Mouse (Mus musculus): ENCODE results near the gene Grap2. TPM values are rescaled to one million over a fixed set of nuclear protein-coding genes. Genes with fewer than 3 reads are reported as not detected.

Gene Grap2
- polyA plus RNA-seq, 1 experiment from 2014 or later = 0.41 TPM

GRCm38 (mm10) chr15:80660963-80661362, 88.6 kb downstream of the Grap2 start:
- WGBS = 62% methylated on average over 4 of the region's 4 CpGs
- H3K4me2 ChIP-seq = no peak overlapping the region

GRCm38 (mm10) chr15:80664444-80664843, 92.0 kb downstream of the Grap2 start:
- H3K9me3 ChIP-seq = 0 out of 2 replicates have a peak, but pooled peaks cover 3% of the 10 kb centered on the region
- 88% methylated on average over 4 of the region's 4 CpGs for WGBS
- no peak overlapping the region for H3K4me2 ChIP-seq
- no peak for ATAC-seq (replicated peaks)
- no peak overlapping the region for H3K4me3 ChIP-seq
- H3K27ac ChIP-seq = no peak overlapping the region
- peaks cover under 1% of the 10 kb centered on the region; the same call in 1 of the 2 replicates for H3K4me1 ChIP-seq
- no peaks in the 10 kb centered on the region for H3K27me3 ChIP-seq (replicated peaks)
- H3K9ac ChIP-seq = no peak overlapping the region
- H3K36me3 ChIP-seq (replicated peaks) = no peaks in the 10 kb centered on the region

More at GRCm38 (mm10) chr15:80660963-80661362, 88.6 kb downstream of the Grap2 start:
- peaks cover 11% of the 10 kb centered on the region for H3K4me1 ChIP-seq
- H3K27ac ChIP-seq = no peak overlapping the region
- no peak overlapping the region for H3K4me3 ChIP-seq
- no peak overlapping the region for H3K9ac ChIP-seq
- no peaks in the 10 kb centered on the region for H3K36me3 ChIP-seq (replicated peaks)
- H3K9me3 ChIP-seq = no peaks in the 10 kb centered on the region
- H3K27me3 ChIP-seq (replicated peaks) = no peaks in the 10 kb centered on the region
- ATAC-seq (replicated peaks) = no peak

- peak; percentile 39; the same call in 1 of the 2 replicates for ATAC-seq (replicated peaks)
- 0 out of 2 replicates have a peak, but pooled peaks cover 3% of the 10 kb centered on the region for H3K9me3 ChIP-seq
Measured at GRCm38 (mm10) chr15:80671295-80672252, 99.2 kb downstream of the Grap2 start, which contains the start of gene Fam83f. Gene Fam83f, plus strand, starts transcription at chr15:80671847.

GRCm38 (mm10) chr15:80672810-80673209, 100.4 kb downstream of the Grap2 start:
- no peak overlapping the region for H3K27ac ChIP-seq
- no peak overlapping the region for H3K4me3 ChIP-seq
- no peaks in the 10 kb centered on the region for H3K9me3 ChIP-seq
- peaks cover 17% of the 10 kb centered on the region for H3K4me1 ChIP-seq
- H3K9ac ChIP-seq = no peak overlapping the region
- H3K27me3 ChIP-seq (replicated peaks) = peaks cover 20% of the 10 kb centered on the region
- no peaks in the 10 kb centered on the region for H3K36me3 ChIP-seq (replicated peaks)
- no peak overlapping the region for H3K4me2 ChIP-seq
- no peak for ATAC-seq (replicated peaks)
- WGBS = 66% methylated on average over 2 of the region's 2 CpGs

More at GRCm38 (mm10) chr15:80671295-80672252, 99.2 kb downstream of the Grap2 start, which contains the start of gene Fam83f:
- Histone ChIP-seq H3K27ac (peak within 1 kb of the TSS; percentile 2; the same call in 1 of the 2 replicates), H3K4me2 (peak within 1 kb of the TSS; percentile 65), H3K27me3 (replicated peaks) (peaks cover 20% of the 10 kb centered on the region), H3K4me3 (peak within 1 kb of the TSS; percentile 36), H3K4me1 (peaks cover 14% of the 10 kb centered on the region), H3K36me3 (replicated peaks) (no peaks in the 10 kb centered on the region), H3K9ac (peak within 1 kb of the TSS; percentile 18; the same call in 1 of the 2 replicates)
- WGBS = 5% methylated on average over 79 of the region's 85 CpGs

- Histone ChIP-seq H3K4me3 (no peak overlapping the region), H3K27ac (no peak overlapping the region), H3K9me3 (no peaks in the 10 kb centered on the region), H3K36me3 (replicated peaks) (no peaks in the 10 kb centered on the region), H3K27me3 (replicated peaks) (peaks cover 20% of the 10 kb centered on the region), H3K4me1 (peaks cover 20% of the 10 kb centered on the region), H3K9ac (no peak overlapping the region), H3K4me2 (no peak overlapping the region)
- 68% methylated on average over 4 of the region's 4 CpGs for WGBS
- no peak for ATAC-seq (replicated peaks)
Measured at GRCm38 (mm10) chr15:80673337-80674095, 101.1 kb downstream of the Grap2 start.

- H3K4me2 ChIP-seq = no peak overlapping the region
- WGBS = 86% methylated on average over 6 of the region's 6 CpGs
- peaks cover 20% of the 10 kb centered on the region for H3K27me3 ChIP-seq (replicated peaks)
- H3K27ac ChIP-seq = no peak overlapping the region
- no peak overlapping the region for H3K4me3 ChIP-seq
- H3K36me3 ChIP-seq (replicated peaks) = no peaks in the 10 kb centered on the region
- peaks cover 25% of the 10 kb centered on the region for H3K4me1 ChIP-seq
- no peak for ATAC-seq (replicated peaks)
- no peaks in the 10 kb centered on the region for H3K9me3 ChIP-seq
- no peak overlapping the region for H3K9ac ChIP-seq
Measured at GRCm38 (mm10) chr15:80674700-80675099, 102.3 kb downstream of the Grap2 start.

GRCm38 (mm10) chr15:80679515-80680215, 107.3 kb downstream of the Grap2 start:
- H3K9ac ChIP-seq = no peak overlapping the region
- peak; percentile 30; the same call in 1 of the 2 replicates for ATAC-seq (replicated peaks)
- H3K9me3 ChIP-seq = no peaks in the 10 kb centered on the region
- H3K27me3 ChIP-seq (replicated peaks) = no peaks in the 10 kb centered on the region
- H3K4me2 ChIP-seq = no peak overlapping the region
- H3K36me3 ChIP-seq (replicated peaks) = no peaks in the 10 kb centered on the region
- peak overlapping the region; percentile 22; the same call in 1 of the 2 replicates for H3K27ac ChIP-seq
- H3K4me3 ChIP-seq = no peak overlapping the region
- 40% methylated on average over 8 of the region's 8 CpGs for WGBS
- H3K4me1 ChIP-seq = peaks cover 34% of the 10 kb centered on the region

GRCm38 (mm10) chr15:80680347-80681030, 108.1 kb downstream of the Grap2 start:
- H3K36me3 ChIP-seq (replicated peaks) = no peaks in the 10 kb centered on the region
- no peaks in the 10 kb centered on the region for H3K9me3 ChIP-seq
- H3K4me1 ChIP-seq = peaks cover 42% of the 10 kb centered on the region
- H3K27me3 ChIP-seq (replicated peaks) = no peaks in the 10 kb centered on the region
- H3K9ac ChIP-seq = no peak overlapping the region
- no peak overlapping the region for H3K4me3 ChIP-seq
- no peak overlapping the region for H3K4me2 ChIP-seq
- WGBS = 56% methylated on average over 7 of the region's 7 CpGs
- ATAC-seq (replicated peaks) = no peak
- no peak overlapping the region for H3K27ac ChIP-seq

- WGBS = 64% methylated on average over 4 of the region's 4 CpGs
- Histone ChIP-seq H3K4me2 (no peak overlapping the region), H3K4me1 (peaks cover 51% of the 10 kb centered on the region), H3K27me3 (replicated peaks) (no peaks in the 10 kb centered on the region), H3K36me3 (replicated peaks) (no peaks in the 10 kb centered on the region), H3K9ac (no peak overlapping the region), H3K27ac (no peak overlapping the region), H3K9me3 (no peaks in the 10 kb centered on the region), H3K4me3 (no peak overlapping the region)
- ATAC-seq (replicated peaks) = no peak
Measured at GRCm38 (mm10) chr15:80681466-80681881, 109.1 kb downstream of the Grap2 start.

- no peaks in the 10 kb centered on the region for H3K36me3 ChIP-seq (replicated peaks)
- no peak overlapping the region for H3K27ac ChIP-seq
- WGBS = 85% methylated on average over 8 of the region's 8 CpGs
Measured at GRCm38 (mm10) chr15:80682343-80682742, 109.9 kb downstream of the Grap2 start.

GRCm38 (mm10) chr15:80683151-80683550, 110.8 kb downstream of the Grap2 start:
- no peaks in the 10 kb centered on the region for H3K9me3 ChIP-seq
- H3K4me1 ChIP-seq = peaks cover 46% of the 10 kb centered on the region
- no peaks in the 10 kb centered on the region for H3K36me3 ChIP-seq (replicated peaks)
- 0 out of 2 replicates have a peak overlapping the region, but pooled peaks have one; percentile 27 for H3K27ac ChIP-seq
- H3K9ac ChIP-seq = no peak overlapping the region
- H3K27me3 ChIP-seq (replicated peaks) = no peaks in the 10 kb centered on the region
- no peak overlapping the region for H3K4me3 ChIP-seq
- no peak overlapping the region for H3K4me2 ChIP-seq
- 82% methylated on average over 6 of the region's 6 CpGs for WGBS
- ATAC-seq (replicated peaks) = no peak

More at GRCm38 (mm10) chr15:80682343-80682742, 109.9 kb downstream of the Grap2 start:
- H3K27me3 ChIP-seq (replicated peaks) = no peaks in the 10 kb centered on the region
- H3K9ac ChIP-seq = no peak overlapping the region
- no peak for ATAC-seq (replicated peaks)
- no peak overlapping the region for H3K4me2 ChIP-seq
- no peak overlapping the region for H3K4me3 ChIP-seq
- peaks cover 51% of the 10 kb centered on the region for H3K4me1 ChIP-seq
- H3K9me3 ChIP-seq = no peaks in the 10 kb centered on the region

Measured in midbrain, embryonic 15.5 days (tissue).